Mouse (Mus musculus) liver, postnatal 0 days (tissue): ENCODE data around the gene Astn2.

Experiments
- CTCF ChIP-seq: sonication (generic); IDR thresholded peaks from 2 replicates; pipeline ENCODE4 v1.5.1; 2016; ENCODE audit warnings: antibody characterized with exemption, low read depth
- EP300 ChIP-seq: IDR thresholded peaks from 2 replicates; pipeline ENCODE4 v1.6.1; 2016; ENCODE audit warnings: antibody characterized with exemption, low read depth, mild to moderate bottlenecking

- TF ChIP-seq CTCF, result no peak
- TF ChIP-seq EP300, result no peak
These were observed 1013.4 kb downstream of the Astn2 start for GRCm38 (mm10) chr4:65391001-65391400.
